Mouse (Mus musculus) midbrain, embryonic 10.5 days (tissue): ENCODE measurements at regions not wholly inside any gene's neighbourhood (a gene's known extent, or its start where the extent isn't known, plus 50 kb on each side); places are given as distances from the start of the nearest gene placed in this dataset.

Source experiments
- DNase-seq: peaks from one replicate; pipeline ENCODE4 v3.0.0-alpha.2; 2017; ENCODE audit warnings: low spot score
- H3K27ac ChIP-seq: fragments of 300-500 bp; sonication (generic); replicated peaks from 2 replicates; pipeline ENCODE4 v1.5.1; 2016; ENCODE audit warnings: mild to moderate bottlenecking
- H3K27me3 ChIP-seq: fragments of 300-500 bp; sonication (generic); 2 replicates; pipeline ENCODE4 v1.6.1; 2016; ENCODE audit warnings: low read depth, mild to moderate bottlenecking; ENCODE audit not compliant: poor library complexity, severe bottlenecking
- H3K36me3 ChIP-seq: fragments of 300-500 bp; sonication (generic); 2 replicates; pipeline ENCODE4 v1.6.1; 2016; ENCODE audit warnings: mild to moderate bottlenecking, moderate library complexity
- H3K4me1 ChIP-seq: fragments of 300-500 bp; sonication (generic); 2 replicates; pipeline ENCODE4 v1.6.1; 2016
- H3K4me3 ChIP-seq: fragments of 300-500 bp; sonication (generic); 2 replicates; pipeline ENCODE4 v1.5.1; 2016; ENCODE audit warnings: mild to moderate bottlenecking, moderate library complexity
- H3K9me3 ChIP-seq: fragments of 300-500 bp; sonication (generic); replicated peaks from 2 replicates; pipeline ENCODE4 v1.6.1; 2016; ENCODE audit warnings: mild to moderate bottlenecking
- WGBS: fragments of 180-500 bp; shearing (Covaris S2); methylation state at CpG from one replicate; pipeline ENCODE4 v1.1.7; 2016; 5-methylcytosine and 5-hydroxymethylcytosine counted together

DNA sequence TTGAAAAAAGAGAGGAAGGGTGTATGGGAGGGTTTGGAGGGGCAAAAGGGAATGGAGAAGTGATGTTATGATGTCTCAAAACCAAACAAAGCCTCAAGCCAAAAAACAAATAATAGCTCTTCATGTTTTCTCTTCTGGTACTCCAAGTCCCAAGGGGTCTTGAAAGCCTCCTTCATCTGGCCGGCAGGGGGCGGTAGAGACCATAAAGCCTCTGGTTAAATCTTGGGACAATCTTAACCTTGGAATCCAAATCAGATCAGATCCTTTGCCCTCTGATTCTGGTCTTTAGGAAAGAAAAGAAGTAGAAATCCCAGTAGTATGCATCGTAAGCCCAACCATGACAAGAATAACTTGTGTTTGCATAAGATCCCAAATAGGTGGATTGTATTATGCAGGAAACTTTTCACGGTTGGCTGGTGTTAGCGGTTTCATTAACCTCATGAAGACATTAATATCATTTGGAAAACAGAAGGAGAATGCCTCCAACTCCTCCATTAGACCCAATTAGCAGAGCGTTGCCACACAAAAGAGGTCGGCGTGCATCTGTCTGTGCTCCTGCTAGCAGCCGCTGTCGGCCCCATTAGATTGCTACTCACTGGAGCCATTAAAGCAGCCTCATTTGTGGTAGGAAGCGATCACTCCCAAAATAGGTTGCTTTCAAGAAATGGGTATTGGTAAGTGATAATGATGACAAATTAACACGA, 116.0 kb downstream of the Cavin4 start:
- Histone ChIP-seq H3K4me3 (no peak overlapping the region), H3K27me3 (no peaks in the 10 kb centered on the region), H3K36me3 (no peaks in the 10 kb centered on the region), H3K4me1 (peaks cover 3% of the 10 kb centered on the region; the same call in 1 of the 2 replicates), H3K27ac (no peak overlapping the region), H3K9me3 (no peaks in the 10 kb centered on the region)
- peak; percentile 79 for DNase-seq
- WGBS, result 67% methylated on average over 12 of the region's 12 CpGs

DNA sequence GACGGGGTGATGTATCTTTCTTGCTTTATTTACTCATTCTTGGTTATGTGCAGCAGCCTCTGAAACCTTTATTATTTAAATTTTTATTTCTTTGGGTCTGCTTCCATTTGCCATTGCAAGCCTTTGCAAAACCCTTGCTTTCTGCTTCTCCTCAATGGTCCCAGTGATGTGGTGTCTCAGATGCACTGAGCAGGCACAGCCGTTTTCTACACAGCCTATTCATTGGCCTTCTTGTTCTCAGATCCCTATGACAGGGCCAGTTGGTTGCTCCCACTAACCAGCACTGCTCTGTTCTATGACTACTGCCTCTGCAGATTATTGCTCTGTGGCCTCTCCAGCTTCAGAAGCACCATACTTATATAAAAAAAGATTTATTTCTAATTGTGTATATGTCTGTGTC, 116.6 kb downstream of the Cavin4 start:
- peaks cover 3% of the 10 kb centered on the region; the same call in 1 of the 2 replicates for H3K4me1 ChIP-seq
- no peak overlapping the region for H3K27ac ChIP-seq
- no peaks in the 10 kb centered on the region for H3K36me3 ChIP-seq
- H3K4me3 ChIP-seq, result no peak overlapping the region
- H3K27me3 ChIP-seq, result no peaks in the 10 kb centered on the region
- no peak for DNase-seq
- H3K9me3 ChIP-seq, result no peaks in the 10 kb centered on the region
- WGBS, result 87% methylated on average over 2 of the region's 2 CpGs

DNA sequence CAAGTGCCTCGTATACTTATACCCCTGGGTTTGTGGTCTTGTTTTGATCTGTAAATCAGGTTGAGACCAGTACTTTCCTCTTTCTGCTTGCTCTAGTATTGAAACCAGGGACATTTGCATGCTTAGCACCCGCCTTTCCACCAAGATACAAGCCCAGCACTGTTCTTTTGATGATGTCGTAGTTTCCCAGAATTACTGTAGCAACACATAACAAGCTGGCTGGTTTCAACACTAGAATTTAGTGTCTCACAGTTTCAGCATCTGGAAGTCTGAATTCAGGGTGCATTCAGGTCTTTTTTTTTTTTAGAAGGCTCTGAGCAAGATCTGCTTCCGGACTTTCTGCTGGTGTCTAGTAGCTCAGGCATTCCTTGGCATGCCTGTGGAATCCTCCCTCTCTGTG, 117.8 kb downstream of the Cavin4 start:
- Histone ChIP-seq H3K4me3 (no peak overlapping the region), H3K9me3 (no peaks in the 10 kb centered on the region), H3K27me3 (no peaks in the 10 kb centered on the region), H3K36me3 (no peaks in the 10 kb centered on the region), H3K4me1 (peaks cover 3% of the 10 kb centered on the region; the same call in 1 of the 2 replicates), H3K27ac (no peak overlapping the region)
- DNase-seq, result no peak
- 89% methylated on average over 4 of the region's 4 CpGs for WGBS

DNA sequence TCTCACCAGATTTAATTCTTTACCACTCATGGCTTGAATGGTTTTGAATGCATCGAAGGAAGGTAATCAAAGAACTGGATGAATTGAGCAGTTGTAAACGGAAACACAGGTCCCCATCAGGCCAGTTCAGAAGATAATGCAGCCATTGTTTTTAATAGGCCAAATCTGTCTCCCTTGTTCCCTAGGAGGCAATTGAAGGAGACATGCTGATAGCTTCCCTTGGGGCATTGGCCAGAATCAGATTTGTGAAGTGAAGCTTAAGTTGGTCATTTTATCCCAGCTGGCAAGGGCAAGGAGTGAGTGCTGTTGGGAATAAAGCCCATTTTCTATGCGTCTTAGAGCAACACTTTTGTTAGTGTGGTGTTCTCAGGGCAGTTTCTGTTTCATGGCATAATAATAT, 119.4 kb downstream of the Cavin4 start:
- Histone ChIP-seq H3K9me3 (no peaks in the 10 kb centered on the region), H3K4me1 (peaks cover 3% of the 10 kb centered on the region; the same call in 1 of the 2 replicates), H3K4me3 (no peak overlapping the region), H3K27ac (no peak overlapping the region), H3K27me3 (no peaks in the 10 kb centered on the region), H3K36me3 (no peaks in the 10 kb centered on the region)
- 65% methylated on average over 3 of the region's 3 CpGs for WGBS
- DNase-seq, result no peak

DNA sequence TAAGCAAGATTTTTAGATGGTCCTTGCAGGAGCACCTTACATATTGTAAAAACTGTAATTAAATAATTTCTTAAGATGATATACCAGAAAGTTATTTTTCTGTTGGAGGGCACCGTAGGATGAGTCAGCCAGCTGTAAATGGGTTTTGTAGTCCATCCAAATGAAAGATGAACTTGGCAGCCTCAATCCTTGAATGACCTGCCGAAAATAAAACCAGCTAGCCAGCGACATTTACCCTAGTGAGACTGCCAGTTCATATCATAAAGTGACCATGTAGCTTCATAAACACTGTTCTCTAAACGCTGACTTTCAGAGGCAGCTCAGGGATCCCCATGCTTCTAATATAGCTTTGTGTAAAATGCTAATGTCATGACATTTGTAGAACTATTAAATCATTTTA, 127.8 kb downstream of the Cavin4 start:
- H3K4me3 ChIP-seq, result no peak overlapping the region
- 89% methylated on average over 4 of the region's 4 CpGs for WGBS
- H3K9me3 ChIP-seq, result no peaks in the 10 kb centered on the region
- H3K27me3 ChIP-seq, result no peaks in the 10 kb centered on the region
- peaks cover 6% of the 10 kb centered on the region for H3K4me1 ChIP-seq
- H3K27ac ChIP-seq, result no peak overlapping the region
- DNase-seq, result no peak
- H3K36me3 ChIP-seq, result no peaks in the 10 kb centered on the region

DNA sequence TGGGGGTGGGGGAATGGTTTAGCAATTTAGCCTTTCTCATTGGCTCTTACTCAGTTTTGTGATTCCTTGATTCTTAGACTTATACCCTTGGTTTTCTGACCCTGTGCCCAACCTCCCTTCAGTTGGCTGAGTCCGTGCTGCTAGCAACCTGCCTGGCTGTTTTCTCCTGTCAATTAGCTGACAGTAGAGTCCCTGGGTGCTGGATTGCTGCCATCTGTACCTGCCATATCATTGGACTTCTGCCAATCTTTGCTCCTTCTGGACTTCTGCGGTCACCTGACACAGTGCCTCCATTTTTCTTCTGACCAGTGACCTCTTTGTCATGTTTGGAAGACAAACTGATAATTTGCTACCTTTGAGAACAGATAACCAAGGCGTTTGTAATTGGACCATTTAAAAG, 140.5 kb downstream of the Cavin4 start:
- H3K4me3 ChIP-seq, result no peak overlapping the region
- H3K27me3 ChIP-seq, result no peaks in the 10 kb centered on the region
- no peak for DNase-seq
- no peaks in the 10 kb centered on the region for H3K9me3 ChIP-seq
- 83% methylated on average over 3 of the region's 3 CpGs for WGBS
- no peak overlapping the region for H3K27ac ChIP-seq
- H3K36me3 ChIP-seq, result no peaks in the 10 kb centered on the region
- H3K4me1 ChIP-seq, result no peaks in the 10 kb centered on the region

DNA sequence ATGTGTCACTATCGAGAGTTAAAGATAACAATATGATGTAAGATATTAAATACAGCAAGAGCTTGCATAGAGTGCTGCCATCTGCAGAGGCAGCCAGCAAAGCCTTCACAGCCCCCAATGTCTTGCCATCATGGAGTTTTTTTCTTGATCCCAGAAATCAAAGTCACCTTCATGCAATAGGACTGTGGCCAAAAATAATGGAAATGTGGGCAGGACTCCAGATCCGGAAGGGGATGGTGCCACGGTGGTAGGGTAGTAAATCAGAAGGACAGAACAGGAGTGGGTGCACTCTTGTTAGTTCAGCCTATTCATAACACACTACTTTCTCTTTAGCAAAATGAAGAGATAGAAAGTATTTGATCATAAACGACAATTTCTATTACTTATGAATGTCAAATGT, 145.3 kb downstream of the Cavin4 start:
- Histone ChIP-seq H3K9me3 (no peaks in the 10 kb centered on the region), H3K36me3 (no peaks in the 10 kb centered on the region), H3K4me3 (no peak overlapping the region), H3K4me1 (no peaks in the 10 kb centered on the region), H3K27me3 (no peaks in the 10 kb centered on the region), H3K27ac (no peak overlapping the region)
- WGBS, result 93% methylated on average over 4 of the region's 4 CpGs
- DNase-seq, result no peak

DNA sequence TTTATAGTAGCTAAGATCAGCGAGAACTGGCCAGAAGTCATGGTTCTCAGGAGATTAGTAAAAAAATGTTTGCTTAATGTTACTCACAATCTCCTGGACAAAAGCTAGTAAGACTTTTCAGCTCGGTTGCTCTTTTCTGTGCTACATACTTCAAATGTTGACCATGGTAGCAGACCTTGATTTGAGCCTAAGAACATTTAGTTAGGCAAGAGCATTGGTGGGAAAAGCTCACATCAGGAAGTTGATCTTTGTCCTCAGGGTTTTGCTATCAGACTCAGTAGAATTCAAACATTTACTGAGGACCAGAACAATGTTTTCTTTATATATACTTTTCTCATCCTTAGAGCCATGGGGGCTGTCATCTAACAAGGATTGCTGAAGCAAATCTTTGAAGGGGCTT, 170.4 kb downstream of the Cavin4 start:
- no peak overlapping the region for H3K4me3 ChIP-seq
- no peak overlapping the region for H3K27ac ChIP-seq
- H3K4me1 ChIP-seq, result no peaks in the 10 kb centered on the region
- DNase-seq, result no peak
- no peaks in the 10 kb centered on the region for H3K9me3 ChIP-seq
- H3K27me3 ChIP-seq, result no peaks in the 10 kb centered on the region
- 69% methylated on average over 2 of the region's 2 CpGs for WGBS
- no peaks in the 10 kb centered on the region for H3K36me3 ChIP-seq

DNA sequence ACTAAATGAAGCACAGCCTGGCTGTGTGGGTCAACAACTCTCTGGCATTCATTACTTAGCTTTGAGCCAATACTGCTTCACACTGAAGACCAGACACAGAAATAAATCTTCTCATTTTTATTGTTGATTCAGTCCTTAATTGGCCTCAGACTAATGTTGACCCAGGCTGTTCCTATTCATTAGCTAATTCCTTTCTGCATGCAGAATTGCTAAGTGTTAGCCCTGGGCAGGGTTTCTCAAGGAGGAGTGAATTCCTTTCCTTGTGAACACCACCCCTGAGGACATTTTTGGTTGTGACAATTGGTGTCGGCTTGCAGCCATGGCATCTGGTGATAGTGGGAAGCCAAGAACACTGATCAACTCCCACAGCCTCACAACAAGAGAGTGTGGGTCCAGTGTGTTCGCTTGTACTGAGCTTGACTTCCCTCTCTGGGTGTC, 179.5 kb downstream of the Cavin4 start:
- no peak for DNase-seq
- H3K4me3 ChIP-seq, result no peak overlapping the region
- no peaks in the 10 kb centered on the region for H3K4me1 ChIP-seq
- H3K27me3 ChIP-seq, result no peaks in the 10 kb centered on the region
- no peak overlapping the region for H3K27ac ChIP-seq
- WGBS, result 71% methylated on average over 2 of the region's 2 CpGs
- H3K36me3 ChIP-seq, result no peaks in the 10 kb centered on the region
- no peaks in the 10 kb centered on the region for H3K9me3 ChIP-seq

DNA sequence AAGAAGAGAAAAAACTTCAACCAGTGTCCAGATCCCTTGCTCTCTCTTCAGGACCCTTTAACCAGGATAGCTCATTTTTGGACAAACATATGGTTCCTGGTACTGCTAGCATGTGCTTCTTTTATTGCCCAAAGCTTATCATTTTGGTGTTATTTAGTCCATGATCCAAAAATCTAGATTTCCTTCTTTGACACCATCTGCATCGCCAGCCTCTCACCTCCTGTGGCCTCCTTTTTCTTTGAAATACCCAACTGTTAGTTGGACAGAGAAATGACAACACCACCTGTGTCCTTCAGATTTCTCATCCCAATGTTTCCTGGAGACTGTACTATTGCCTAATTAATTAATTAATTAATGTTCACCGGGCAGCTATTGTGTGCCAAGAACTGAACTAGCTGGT, 188.0 kb upstream of the Plppr1 start:
- Histone ChIP-seq H3K36me3 (no peaks in the 10 kb centered on the region), H3K4me1 (no peaks in the 10 kb centered on the region), H3K27ac (no peak overlapping the region), H3K27me3 (no peaks in the 10 kb centered on the region), H3K4me3 (no peak overlapping the region), H3K9me3 (no peaks in the 10 kb centered on the region)
- WGBS, result 89% methylated on average over 2 of the region's 2 CpGs
- no peak for DNase-seq

DNA sequence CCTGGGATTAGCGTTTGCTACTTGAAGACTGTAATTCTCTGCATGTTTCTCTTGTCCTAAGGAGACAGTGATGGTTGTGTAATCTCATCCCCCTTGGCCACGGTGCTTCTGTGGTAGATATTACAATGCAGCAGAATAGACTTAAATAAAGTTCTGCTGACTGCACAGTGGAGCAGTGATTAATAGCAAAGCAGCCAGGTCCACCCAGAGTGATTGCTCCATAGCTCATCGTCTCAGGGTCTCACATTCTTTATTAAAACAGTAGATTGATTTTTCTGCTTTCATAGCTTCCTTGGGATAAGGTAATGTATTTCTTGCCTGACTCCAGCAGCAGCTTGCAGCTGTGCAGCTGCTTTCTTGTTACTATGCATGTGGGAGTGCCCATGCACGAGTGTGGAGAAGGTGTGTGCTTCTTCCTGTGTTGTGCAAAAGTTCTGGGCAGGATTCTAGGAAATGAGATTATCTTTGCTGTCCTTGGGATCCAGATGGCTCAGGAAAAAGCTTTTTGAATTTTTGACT, 169.9 kb upstream of the Plppr1 start:
- DNase-seq, result no peak
- Histone ChIP-seq H3K4me3 (no peak overlapping the region), H3K36me3 (no peaks in the 10 kb centered on the region), H3K27ac (no peak overlapping the region), H3K27me3 (no peaks in the 10 kb centered on the region), H3K4me1 (no peaks in the 10 kb centered on the region), H3K9me3 (no peaks in the 10 kb centered on the region; the same call in 1 of the 2 replicates)
- WGBS, result 87% methylated on average over 4 of the region's 4 CpGs

DNA sequence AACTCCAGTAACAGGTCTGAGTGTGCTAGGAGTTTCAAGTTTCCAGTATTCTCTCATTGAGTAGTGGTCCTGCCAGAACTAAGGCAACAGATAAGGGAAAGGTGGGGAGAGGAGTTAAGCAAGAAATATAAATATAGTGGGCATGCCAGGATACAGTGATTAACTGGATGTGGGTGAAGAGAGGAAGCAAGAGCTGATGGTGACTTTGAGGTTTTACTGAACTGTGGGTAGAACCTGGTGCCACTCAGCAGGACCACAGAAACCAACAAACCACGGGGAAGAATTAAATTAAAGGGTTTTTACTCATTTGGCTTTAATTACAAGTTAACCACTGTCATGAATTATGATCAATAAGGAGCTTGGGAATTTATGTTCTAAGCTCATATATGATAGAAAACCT, 154.5 kb upstream of the Plppr1 start:
- H3K4me1 ChIP-seq, result no peaks in the 10 kb centered on the region
- WGBS, result 70% methylated on average over 1 of the region's 1 CpGs
- H3K4me3 ChIP-seq, result no peak overlapping the region
- H3K36me3 ChIP-seq, result no peaks in the 10 kb centered on the region
- H3K9me3 ChIP-seq, result no peaks in the 10 kb centered on the region
- H3K27me3 ChIP-seq, result no peaks in the 10 kb centered on the region
- no peak for DNase-seq
- no peak overlapping the region for H3K27ac ChIP-seq

DNA sequence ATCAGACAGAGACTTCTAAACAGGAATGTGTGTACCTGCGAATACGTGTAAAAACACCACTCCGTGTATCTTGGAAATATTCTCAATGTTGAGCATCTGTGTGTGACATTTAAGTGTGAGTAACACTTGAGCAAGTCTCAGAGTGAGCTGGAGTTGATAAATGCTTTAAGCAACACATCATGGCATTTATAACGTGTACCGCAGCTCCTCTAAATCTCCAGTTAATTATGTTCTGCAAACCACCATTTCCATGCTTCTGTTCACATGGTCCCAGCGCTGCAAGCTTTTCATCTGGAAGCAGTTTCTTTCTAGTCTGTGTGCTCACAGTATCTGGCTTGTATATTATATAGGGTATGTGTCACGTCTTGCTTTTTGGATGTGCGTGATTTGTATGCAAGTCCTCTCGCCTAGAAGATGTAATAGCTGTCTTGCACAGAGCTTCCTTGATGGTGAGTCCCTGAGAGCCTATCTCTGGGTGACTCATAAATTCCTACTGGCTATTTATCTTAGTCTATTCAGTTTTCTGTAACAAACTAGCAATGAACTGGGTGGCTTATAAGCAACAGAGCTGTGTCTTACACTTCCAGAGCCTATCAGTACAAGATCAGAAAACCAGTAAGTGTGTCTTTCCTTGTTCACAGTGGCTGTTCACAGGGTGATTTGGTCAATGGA, 153.7 kb upstream of the Plppr1 start:
- H3K27me3 ChIP-seq, result no peaks in the 10 kb centered on the region
- WGBS, result 94% methylated on average over 9 of the region's 9 CpGs
- no peaks in the 10 kb centered on the region for H3K36me3 ChIP-seq
- DNase-seq, result no peak
- H3K27ac ChIP-seq, result no peak overlapping the region
- no peak overlapping the region for H3K4me3 ChIP-seq
- no peaks in the 10 kb centered on the region for H3K9me3 ChIP-seq
- H3K4me1 ChIP-seq, result no peaks in the 10 kb centered on the region
